Mouse (Mus musculus): ENCODE measurements around the gene Nsg2.

Nsg2 gene

GRCm38 (mm10) chr11:32083462-32083861 is 83.2 kb downstream of the Nsg2 start:
- DNase-seq (ENCODE audit: low read depth, low spot score), result no peak

GRCm38 (mm10) chr11:32086525-32086924 is 86.3 kb downstream of the Nsg2 start:
- DNase-seq (ENCODE audit: low read depth, low spot score), result no peak

- no peak for DNase-seq (ENCODE audit: low read depth, low spot score)
These were observed 87.1 kb downstream of the Nsg2 start for GRCm38 (mm10) chr11:32087376-32087775.

GRCm38 (mm10) chr11:32087779-32088442 is 87.6 kb downstream of the Nsg2 start:
- no peak for DNase-seq (ENCODE audit: low read depth, low spot score)

GRCm38 (mm10) chr11:32095793-32096192 is 95.5 kb downstream of the Nsg2 start:
- DNase-seq (ENCODE audit: low read depth, low spot score), result no peak

- DNase-seq (ENCODE audit: low read depth, low spot score), result no peak
These were observed 96.1 kb downstream of the Nsg2 start for GRCm38 (mm10) chr11:32096346-32096745.

- peak; percentile 36 for DNase-seq (ENCODE audit: low read depth, low spot score)
These were observed 100.9 kb downstream of the Nsg2 start for GRCm38 (mm10) chr11:32101059-32101632.

- DNase-seq (ENCODE audit: low read depth, low spot score), result no peak
These were observed 102.7 kb downstream of the Nsg2 start for GRCm38 (mm10) chr11:32102976-32103375.

GRCm38 (mm10) chr11:32104406-32105116 is 104.3 kb downstream of the Nsg2 start:
- DNase-seq (ENCODE audit: low read depth, low spot score), result no peak

GRCm38 (mm10) chr11:32105750-32106646 is 105.7 kb downstream of the Nsg2 start:
- no peak for DNase-seq (ENCODE audit: low read depth, low spot score)

GRCm38 (mm10) chr11:32106647-32106985 is 106.4 kb downstream of the Nsg2 start:
- no peak for DNase-seq (ENCODE audit: low read depth, low spot score)

GRCm38 (mm10) chr11:32108441-32108840 is 108.2 kb downstream of the Nsg2 start:
- DNase-seq (ENCODE audit: low read depth, low spot score), result no peak
